Mouse (Mus musculus): ENCODE measurements around the gene Rbpms2.

Gene Rbpms2

GRCm38 (mm10) chr9:65629025-65629766 is at the start of gene Rbpms2:
TSS of gene Rbpms2 (plus strand) at chr9:65629648.
- no peak for DNase-seq (ENCODE audit: low spot score in 2 of 2)

DNA sequence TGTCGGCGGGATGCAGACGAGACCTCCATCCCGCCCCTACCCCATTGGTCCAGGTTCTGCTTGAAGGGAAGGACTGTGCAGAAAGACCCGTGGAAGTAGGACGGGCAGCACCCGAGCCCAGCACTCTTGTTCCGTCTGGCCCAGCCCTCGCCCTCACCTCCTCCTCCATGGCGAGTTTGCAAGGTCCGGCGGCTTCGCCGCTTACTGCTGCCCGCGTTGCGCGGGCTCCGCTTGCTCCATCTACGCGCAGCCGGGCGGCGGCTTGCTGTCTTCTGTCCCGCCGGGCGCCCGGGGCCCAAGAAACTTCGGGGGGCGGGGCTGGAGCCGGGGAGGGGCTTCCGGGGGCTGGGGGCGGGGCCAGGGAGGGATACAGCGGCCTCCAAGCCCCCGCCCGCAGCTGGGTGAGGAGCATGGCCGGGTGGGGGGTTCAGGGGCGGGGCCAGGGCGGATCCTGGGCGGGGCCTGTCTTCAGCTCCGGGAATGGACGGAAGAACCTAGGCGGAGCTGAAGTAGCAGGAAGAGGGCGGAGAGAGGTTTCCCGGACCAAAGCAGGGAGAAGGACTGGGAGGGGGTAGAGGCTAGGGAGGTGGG is 49.6 kb upstream of the Rbpms2 start, which contains the start of gene Plekho2:
TSS of gene Plekho2 (minus strand) at position 260 of the 591 bp plus-strand sequence.
- peak; percentile 80 to 81 for DNase-seq (ENCODE audit: low spot score in 2 of 2)

- peak in 1 of 2 experiments; percentile 82 for DNase-seq (ENCODE audit: low spot score in 2 of 2)
These were observed 48.8 kb upstream of the Rbpms2 start for GRCm38 (mm10) chr9:65580401-65581256.

DNA sequence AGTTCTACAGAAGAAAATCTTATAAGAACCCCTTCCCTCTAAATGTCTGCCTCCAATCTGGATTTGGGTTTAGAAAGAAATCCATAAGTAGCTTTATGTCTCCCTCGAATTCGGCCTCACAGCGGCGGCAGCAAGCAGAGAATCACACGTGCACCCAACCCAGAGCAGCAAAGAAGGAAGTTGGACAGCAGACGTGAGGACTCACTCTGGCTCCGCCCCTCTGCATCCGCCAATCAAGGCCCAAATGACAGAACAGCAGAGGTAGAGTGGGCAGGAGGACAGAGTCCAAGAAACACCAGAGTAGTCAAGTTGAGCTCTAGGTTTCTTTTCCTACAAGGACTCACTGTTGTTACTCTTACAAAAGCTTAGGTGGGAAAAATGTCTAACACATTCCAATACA is 46.4 kb upstream of the Rbpms2 start:
- no peak for DNase-seq (ENCODE audit: low spot score in 2 of 2)

- DNase-seq (ENCODE audit: low spot score in 2 of 2) = peak in 1 of 2 experiments; percentile 75
These were observed 42.8 kb upstream of the Rbpms2 start, which contains the start of gene Pif1 for GRCm38 (mm10) chr9:65586406-65587269. TSS of gene Pif1 (plus strand) at chr9:65587160.

- no peak for DNase-seq (ENCODE audit: low spot score in 2 of 2)
These were observed 42.2 kb upstream of the Rbpms2 start for GRCm38 (mm10) chr9:65587270-65587572.

DNA sequence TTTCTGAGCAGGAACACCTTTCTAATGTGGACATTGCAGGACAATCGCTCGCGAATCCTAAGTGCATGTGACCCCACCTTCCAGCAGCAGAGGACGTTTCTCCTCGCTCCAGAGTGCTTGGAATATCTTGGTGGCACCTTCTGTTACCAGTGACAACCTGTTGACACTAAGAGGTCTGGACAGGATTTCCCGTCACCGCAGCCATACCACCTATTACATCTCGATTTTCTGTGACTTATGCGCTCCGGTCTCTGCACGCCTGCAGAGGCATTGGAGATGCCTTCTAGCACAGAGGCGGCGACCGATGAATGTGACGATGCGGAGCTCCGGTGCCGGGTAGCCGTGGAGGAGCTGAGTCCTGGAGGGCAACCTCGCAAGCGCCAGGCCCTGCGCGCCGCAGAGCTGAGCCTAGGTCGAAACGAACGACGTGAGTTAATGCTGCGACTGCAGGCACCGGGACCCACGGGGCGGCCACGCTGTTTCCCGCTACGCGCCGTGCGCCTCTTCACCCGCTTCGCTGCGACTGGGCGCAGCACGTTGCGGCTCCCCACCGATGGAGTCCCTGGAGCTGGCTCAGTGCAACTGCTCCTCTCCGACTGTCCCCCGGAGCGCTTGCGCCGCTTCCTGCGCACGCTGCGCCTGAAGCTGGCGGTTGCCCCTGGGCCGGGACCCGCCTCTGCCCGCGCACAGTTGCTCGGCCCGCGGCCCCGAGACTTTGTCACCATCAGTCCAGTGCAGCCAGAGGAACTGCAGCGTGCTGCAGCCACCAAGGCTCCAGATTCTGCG is 41.7 kb upstream of the Rbpms2 start:
- DNase-seq (ENCODE audit: low spot score in 2 of 2) = no peak

- DNase-seq (ENCODE audit: low spot score in 2 of 2) = no peak
These were observed 40.4 kb upstream of the Rbpms2 start for GRCm38 (mm10) chr9:65589091-65589490.

DNA sequence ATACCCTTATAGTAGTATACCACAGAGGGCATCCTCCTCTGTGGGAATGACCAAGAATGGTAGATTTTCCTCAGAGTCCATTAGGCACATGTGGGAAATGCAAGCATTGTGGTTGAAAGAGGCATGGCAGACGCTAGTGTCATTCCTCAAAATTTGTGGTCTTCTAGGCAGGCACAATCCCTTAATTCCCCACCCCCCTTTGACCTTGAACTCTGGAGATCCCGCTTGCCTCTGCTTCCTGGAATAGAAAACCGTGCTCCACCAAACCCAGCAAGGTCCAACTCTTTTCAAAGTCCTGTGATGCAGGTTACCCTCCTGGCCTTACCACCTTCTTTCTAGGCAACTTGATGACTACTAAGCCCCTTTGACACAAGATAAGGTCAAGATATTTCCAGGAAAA is 36.7 kb upstream of the Rbpms2 start:
- DNase-seq (ENCODE audit: low spot score in 2 of 2) = no peak

GRCm38 (mm10) chr9:65593596-65593995 is 35.9 kb upstream of the Rbpms2 start:
- no peak for DNase-seq (ENCODE audit: low spot score in 2 of 2)

GRCm38 (mm10) chr9:65598765-65599249 is 30.6 kb upstream of the Rbpms2 start:
- peak in 1 of 2 experiments; percentile 45 for DNase-seq (ENCODE audit: low spot score in 2 of 2)

GRCm38 (mm10) chr9:65600951-65601350 is 28.5 kb upstream of the Rbpms2 start:
- no peak for DNase-seq (ENCODE audit: low spot score in 2 of 2)

GRCm38 (mm10) chr9:65603401-65604102 is 25.9 kb upstream of the Rbpms2 start:
- no peak for DNase-seq (ENCODE audit: low spot score in 2 of 2)

- peak in 1 of 2 experiments; percentile 58 for DNase-seq (ENCODE audit: low spot score in 2 of 2)
These were observed 23.8 kb upstream of the Rbpms2 start for GRCm38 (mm10) chr9:65605471-65606136.

DNA sequence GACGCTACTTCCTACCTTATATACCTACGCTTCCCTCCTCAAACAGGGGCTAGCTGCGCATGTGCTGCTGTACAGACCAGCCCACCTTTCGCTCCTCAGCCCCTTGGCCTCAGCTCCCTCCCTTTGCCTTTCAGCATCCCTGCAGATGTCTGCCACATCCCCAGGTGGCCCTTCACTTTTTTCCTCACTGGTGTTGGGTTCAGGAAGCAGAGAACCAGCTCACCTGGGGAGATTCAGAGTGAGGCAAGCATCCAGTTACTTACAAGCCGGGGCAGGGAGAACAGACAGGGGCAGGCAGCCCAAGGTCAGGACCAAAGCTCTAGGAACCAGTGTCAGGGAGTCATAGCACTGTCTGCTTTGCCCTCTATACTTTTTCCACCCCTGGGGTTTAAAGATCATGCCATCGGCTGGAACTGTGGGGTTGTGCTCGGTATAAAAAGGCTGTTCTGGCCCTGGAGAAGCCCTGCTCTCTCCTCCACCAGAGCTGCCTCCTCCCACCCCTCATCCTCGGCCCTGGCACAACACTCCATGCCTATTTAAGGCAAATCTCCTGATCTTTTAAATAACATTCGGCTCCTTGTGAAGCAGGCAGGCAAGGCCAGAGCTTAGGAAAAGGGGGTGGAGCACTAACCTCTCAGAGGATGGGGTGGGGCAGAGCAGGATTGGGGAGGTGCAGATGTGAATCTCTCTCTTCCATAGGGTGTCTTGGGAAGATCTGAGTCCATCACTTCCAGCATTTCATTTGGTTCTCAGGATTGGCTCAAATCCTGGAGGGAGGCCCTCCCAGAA is 22.9 kb upstream of the Rbpms2 start:
- DNase-seq (ENCODE audit: low spot score in 2 of 2) = no peak

GRCm38 (mm10) chr9:65607120-65607519 is 22.3 kb upstream of the Rbpms2 start:
- DNase-seq (ENCODE audit: low spot score in 2 of 2) = no peak

DNA sequence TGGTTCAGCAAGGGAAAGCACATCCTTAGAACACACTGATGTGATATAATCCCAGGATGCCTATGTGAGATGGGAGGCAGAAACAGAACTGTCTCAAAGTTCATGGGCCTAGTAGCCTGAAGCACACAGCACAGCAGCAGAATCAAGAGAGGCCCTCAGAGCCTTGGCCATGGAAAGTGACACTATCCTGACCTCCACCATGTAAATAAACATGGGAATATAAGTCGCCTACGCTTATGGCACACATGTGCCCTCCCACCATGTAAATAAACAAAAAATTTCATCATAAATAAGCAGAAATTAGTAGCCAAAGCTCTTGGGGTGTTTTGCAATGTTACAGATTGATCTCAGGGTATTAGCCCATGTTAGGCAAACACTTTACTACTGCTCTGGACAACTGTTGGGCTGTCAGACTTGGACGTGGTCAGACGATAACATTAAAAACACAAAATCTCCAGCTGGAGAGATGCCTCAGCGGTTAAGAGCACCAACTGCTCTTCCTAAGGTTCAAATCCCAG is 17.4 kb upstream of the Rbpms2 start:
- DNase-seq (ENCODE audit: low spot score in 2 of 2) = no peak

GRCm38 (mm10) chr9:65613098-65613497 is 16.4 kb upstream of the Rbpms2 start:
- no peak for DNase-seq (ENCODE audit: low spot score in 2 of 2)
